Mouse (Mus musculus) liver, embryonic 11.5 days (tissue): Measurements from ENCODE around the gene Cdh22. TPM values are rescaled to one million over a fixed set of nuclear protein-coding genes. Genes with fewer than 3 reads are reported as not detected.

Source experiments
- ATAC-seq: fragments of 200-750 bp; cut with Nextera tagmentation; replicated peaks from 2 replicates; pipeline ENCODE4 v1.8.0; 2017; ENCODE audit warnings: moderate number of reproducible peaks, mild to moderate bottlenecking, moderate TSS enrichment, moderate library complexity; ENCODE audit not compliant: low FRiP score
- DNase-seq: peaks from one replicate; pipeline ENCODE4 v3.0.0-alpha.2; 2017; ENCODE audit warnings: low spot score
- H3K27ac ChIP-seq: fragments of 300-500 bp; sonication (generic); 2 replicates; pipeline ENCODE4 v1.5.1; 2014; ENCODE audit warnings: mild to moderate bottlenecking, low read depth, low read length, control low read depth
- H3K27me3 ChIP-seq: fragments of 300-500 bp; sonication (generic); replicated peaks from 2 replicates; pipeline ENCODE4 v1.6.1; 2014; ENCODE audit warnings: low read length, mixed read lengths; ENCODE audit not compliant: control insufficient read depth, insufficient read depth
- H3K36me3 ChIP-seq: fragments of 300-500 bp; sonication (generic); 2 replicates; pipeline ENCODE4 v1.6.1; 2014; ENCODE audit warnings: mild to moderate bottlenecking, low read length, moderate library complexity, mixed read lengths; ENCODE audit not compliant: control insufficient read depth, insufficient read depth
- H3K4me1 ChIP-seq: fragments of 300-500 bp; sonication (generic); replicated peaks from 2 replicates; pipeline ENCODE4 v1.6.1; 2014; ENCODE audit warnings: low read length, mixed read lengths; ENCODE audit not compliant: control insufficient read depth, insufficient read depth
- H3K4me2 ChIP-seq: fragments of 300-500 bp; sonication (generic); 2 replicates; pipeline ENCODE4 v1.6.1; 2014; ENCODE audit warnings: mild to moderate bottlenecking, control low read depth, moderate library complexity
- H3K4me3 ChIP-seq: fragments of 300-500 bp; sonication (generic); 2 replicates; pipeline ENCODE4 v1.5.1; 2014; ENCODE audit warnings: low read depth, low read length, control low read depth
- H3K9ac ChIP-seq: fragments of 300-500 bp; sonication (generic); 2 replicates; pipeline ENCODE4 v1.6.1; 2014; ENCODE audit warnings: low read depth, low read length, control low read depth
- H3K9me3 ChIP-seq: fragments of 300-500 bp; sonication (generic); 2 replicates; pipeline ENCODE4 v1.6.1; 2016; ENCODE audit warnings: low read length, inconsistent platforms, mixed read lengths; ENCODE audit not compliant: control insufficient read depth
- WGBS: fragments of 180-500 bp; shearing (Covaris S2); extraction: QIAGEN DNeasy Blood & Tissue Kit; methylation state at CpG from one replicate; pipeline ENCODE4 v1.1.7; 2014; 5-methylcytosine and 5-hydroxymethylcytosine counted together
- polyA plus RNA-seq: library from polyadenylated mRNA; unstranded; fragments of >200 nt; fragmentation: Nextera tagmentation; extraction: Ambion mirVana; gene quantifications from 2 replicates; pipeline ENCODE4 v1.2.1, GENCODE M21; 2014

Gene Cdh22
- polyA plus RNA-seq, 1 experiment from 2014 or later: 0.11 TPM

GRCm38 (mm10) chr2:165223837-165224236 is 10.8 kb downstream of the Cdh22 start:
- Histone ChIP-seq H3K27me3 (peaks cover 34% of the 10 kb centered on the region), H3K9ac (no peak overlapping the region), H3K4me3 (no peak overlapping the region), H3K4me1 (no peaks in the 10 kb centered on the region), H3K9me3 (no peaks in the 10 kb centered on the region), H3K36me3 (no peaks in the 10 kb centered on the region), H3K27ac (no peak overlapping the region), H3K4me2 (no peak overlapping the region)
- DNase-seq (no peak), ATAC-seq (no peak)
- 52% methylated on average over 4 of the region's 4 CpGs for WGBS

- peaks cover 47% of the 10 kb centered on the region for H3K27me3 ChIP-seq
- H3K4me3 ChIP-seq: no peak overlapping the region
- H3K4me1 ChIP-seq: no peaks in the 10 kb centered on the region
Measured at GRCm38 (mm10) chr2:165221952-165222351, 12.7 kb downstream of the Cdh22 start.

GRCm38 (mm10) chr2:165220347-165220945 is 14.2 kb downstream of the Cdh22 start:
- H3K4me1 ChIP-seq: no peaks in the 10 kb centered on the region
- no peaks in the 10 kb centered on the region for H3K36me3 ChIP-seq
- no peak overlapping the region for H3K4me3 ChIP-seq
- no peak overlapping the region for H3K27ac ChIP-seq
- H3K9ac ChIP-seq: no peak overlapping the region
- 59% methylated on average over 8 of the region's 8 CpGs for WGBS
- peaks cover 60% of the 10 kb centered on the region for H3K27me3 ChIP-seq
- no peak for ATAC-seq
- H3K4me2 ChIP-seq: no peak overlapping the region
- DNase-seq: no peak
- no peaks in the 10 kb centered on the region for H3K9me3 ChIP-seq

More at GRCm38 (mm10) chr2:165221952-165222351, 12.7 kb downstream of the Cdh22 start:
- no peak overlapping the region for H3K4me2 ChIP-seq
- H3K27ac ChIP-seq: no peak overlapping the region
- ATAC-seq (no peak), DNase-seq (no peak)
- WGBS: 11% methylated on average over 9 of the region's 9 CpGs
- H3K9ac ChIP-seq: no peak overlapping the region
- H3K36me3 ChIP-seq: no peaks in the 10 kb centered on the region
- H3K9me3 ChIP-seq: no peaks in the 10 kb centered on the region

GRCm38 (mm10) chr2:165218954-165219353 is 15.7 kb downstream of the Cdh22 start:
- no peaks in the 10 kb centered on the region for H3K36me3 ChIP-seq
- H3K4me1 ChIP-seq: no peaks in the 10 kb centered on the region
- no peak overlapping the region for H3K4me2 ChIP-seq
- DNase-seq: no peak
- no peak overlapping the region for H3K4me3 ChIP-seq
- H3K9me3 ChIP-seq: no peaks in the 10 kb centered on the region
- ATAC-seq: no peak
- H3K27me3 ChIP-seq: peaks cover 69% of the 10 kb centered on the region
- no peak overlapping the region for H3K9ac ChIP-seq
- WGBS: 85% methylated on average over 8 of the region's 8 CpGs
- H3K27ac ChIP-seq: no peak overlapping the region

- peaks cover 70% of the 10 kb centered on the region for H3K27me3 ChIP-seq
- WGBS: 83% methylated on average over 16 of the region's 16 CpGs
- H3K36me3 ChIP-seq: no peaks in the 10 kb centered on the region
- ATAC-seq (no peak), DNase-seq (no peak)
- no peak overlapping the region for H3K4me2 ChIP-seq
- H3K9me3 ChIP-seq: no peaks in the 10 kb centered on the region
- no peak overlapping the region for H3K4me3 ChIP-seq
- H3K4me1 ChIP-seq: no peaks in the 10 kb centered on the region
- H3K9ac ChIP-seq: no peak overlapping the region
- H3K27ac ChIP-seq: no peak overlapping the region
Measured at GRCm38 (mm10) chr2:165217361-165218149, 17.1 kb downstream of the Cdh22 start.

GRCm38 (mm10) chr2:165215103-165215951 is 19.3 kb downstream of the Cdh22 start:
- H3K27me3 ChIP-seq: peaks cover 77% of the 10 kb centered on the region
- no peaks in the 10 kb centered on the region for H3K9me3 ChIP-seq
- no peak overlapping the region for H3K9ac ChIP-seq
- DNase-seq (no peak), ATAC-seq (no peak)
- H3K27ac ChIP-seq: no peak overlapping the region
- H3K4me1 ChIP-seq: no peaks in the 10 kb centered on the region; the same call in 1 of the 2 replicates
- peak overlapping the region; percentile 16; the same call in 1 of the 2 replicates for H3K4me2 ChIP-seq
- H3K36me3 ChIP-seq: no peaks in the 10 kb centered on the region
- 0 out of 2 replicates have a peak overlapping the region, but pooled peaks have one; percentile 19 for H3K4me3 ChIP-seq
- 6% methylated on average over 39 of the region's 39 CpGs for WGBS

GRCm38 (mm10) chr2:165211426-165212079 is 23.1 kb downstream of the Cdh22 start:
- no peak overlapping the region for H3K27ac ChIP-seq
- 2% methylated on average over 20 of the region's 20 CpGs for WGBS
- H3K36me3 ChIP-seq: no peaks in the 10 kb centered on the region
- no peaks in the 10 kb centered on the region; the same call in 1 of the 2 replicates for H3K4me1 ChIP-seq
- ATAC-seq (no peak), DNase-seq (no peak)
- no peaks in the 10 kb centered on the region for H3K9me3 ChIP-seq
- H3K4me2 ChIP-seq: no peak overlapping the region; the same call in 1 of the 2 replicates
- H3K27me3 ChIP-seq: peaks cover 78% of the 10 kb centered on the region
- H3K4me3 ChIP-seq: no peak overlapping the region
- H3K9ac ChIP-seq: no peak overlapping the region

GRCm38 (mm10) chr2:165210948-165211347 is 23.7 kb downstream of the Cdh22 start:
- no peak for DNase-seq
- H3K9ac ChIP-seq: no peak overlapping the region
- no peak overlapping the region for H3K4me2 ChIP-seq
- peaks cover 72% of the 10 kb centered on the region for H3K27me3 ChIP-seq
- no peak overlapping the region for H3K27ac ChIP-seq
- H3K36me3 ChIP-seq: no peaks in the 10 kb centered on the region
- WGBS: 3% methylated on average over 15 of the region's 15 CpGs
- no peaks in the 10 kb centered on the region; the same call in 1 of the 2 replicates for H3K4me1 ChIP-seq
- no peak for ATAC-seq
- H3K9me3 ChIP-seq: no peaks in the 10 kb centered on the region
- no peak overlapping the region for H3K4me3 ChIP-seq
